Mouse (Mus musculus) spleen, postnatal 14 days (tissue): ENCODE data around the gene Ntrk1.
"Not testable (repeated sequence)": the region's sequence is repeated elsewhere in the genome, so short reads cannot be mapped to it uniquely, and the experiment has no call there.

Experiments
- DNase-seq, 2 experiments: peaks; one replicate each; pipeline ENCODE4 v3.0.0; 2021 to 2022; ENCODE audit warnings: low spot score in 2 of 2

Gene Ntrk1

DNA sequence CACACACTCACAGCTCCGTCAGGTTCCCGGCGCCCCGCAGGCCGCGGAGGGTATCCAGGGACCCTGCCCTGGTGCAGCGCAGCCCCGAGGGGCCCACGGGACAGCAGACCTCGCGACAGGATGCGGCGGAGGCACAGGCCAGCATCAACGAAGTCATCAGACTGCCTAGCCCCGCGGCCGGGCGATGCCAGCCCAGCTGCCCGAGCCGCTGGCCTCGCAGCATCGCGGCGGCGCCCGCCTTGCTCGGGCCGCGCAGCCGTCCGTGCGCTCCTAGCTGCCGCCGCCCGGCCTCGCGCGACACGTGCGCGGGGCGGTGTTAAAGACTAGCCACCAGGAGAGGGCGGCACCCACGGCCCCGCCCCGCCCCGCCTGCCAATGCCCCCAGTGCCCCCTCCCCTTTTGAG, at the start of gene Ntrk1:
Gene Ntrk1 (minus strand): TSS at position 241 of the 404 bp plus-strand sequence.
- DNase-seq = no peak

- no peak for DNase-seq
These were observed 45.9 kb upstream of the Ntrk1 start for GRCm38 (mm10) chr3:87840858-87841257.

- DNase-seq = peak; percentile 35 to 62
These were observed 43.7 kb upstream of the Ntrk1 start for GRCm38 (mm10) chr3:87838622-87839021.

GRCm38 (mm10) chr3:87833482-87833881, 38.5 kb upstream of the Ntrk1 start:
- no peak for DNase-seq

DNA sequence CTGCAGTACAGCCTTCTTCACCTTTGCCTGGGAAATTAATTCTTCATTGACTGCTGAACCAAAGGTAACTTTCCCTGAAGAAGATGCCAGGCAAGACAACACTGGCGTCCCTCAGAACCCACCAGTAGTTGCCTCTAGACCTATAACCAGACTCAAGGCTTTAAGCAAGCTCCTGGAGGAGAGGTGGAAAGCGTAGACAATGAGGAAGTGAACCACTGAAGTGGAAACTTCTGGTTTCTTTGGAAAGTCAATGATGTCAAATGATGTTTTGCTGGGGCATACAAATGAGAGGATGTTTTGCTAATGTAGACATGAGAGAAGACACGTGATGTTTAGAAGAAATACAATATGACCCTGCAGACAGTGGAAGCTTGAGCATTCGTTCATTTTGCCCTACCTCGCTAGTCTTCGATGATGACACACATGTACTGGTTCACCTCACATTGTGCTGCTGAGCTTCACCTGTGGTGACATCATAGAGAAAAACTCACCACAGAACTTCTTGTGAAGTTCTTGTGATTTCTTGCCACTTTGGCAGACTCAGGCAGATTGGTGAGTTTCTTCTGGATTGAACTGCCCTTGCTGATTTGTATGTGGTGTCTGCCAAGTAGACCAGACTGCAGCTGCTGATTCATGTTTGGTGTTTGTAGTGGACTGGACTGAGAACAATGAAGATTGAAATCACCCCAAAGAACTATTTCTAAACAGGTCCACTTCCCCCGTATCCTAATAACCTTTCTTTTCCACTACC, 37.3 kb upstream of the Ntrk1 start:
- no peak for DNase-seq

GRCm38 (mm10) chr3:87829025-87829424, 34.1 kb upstream of the Ntrk1 start:
- DNase-seq = no peak

GRCm38 (mm10) chr3:87828435-87828834, 33.5 kb upstream of the Ntrk1 start:
- no peak for DNase-seq

DNA sequence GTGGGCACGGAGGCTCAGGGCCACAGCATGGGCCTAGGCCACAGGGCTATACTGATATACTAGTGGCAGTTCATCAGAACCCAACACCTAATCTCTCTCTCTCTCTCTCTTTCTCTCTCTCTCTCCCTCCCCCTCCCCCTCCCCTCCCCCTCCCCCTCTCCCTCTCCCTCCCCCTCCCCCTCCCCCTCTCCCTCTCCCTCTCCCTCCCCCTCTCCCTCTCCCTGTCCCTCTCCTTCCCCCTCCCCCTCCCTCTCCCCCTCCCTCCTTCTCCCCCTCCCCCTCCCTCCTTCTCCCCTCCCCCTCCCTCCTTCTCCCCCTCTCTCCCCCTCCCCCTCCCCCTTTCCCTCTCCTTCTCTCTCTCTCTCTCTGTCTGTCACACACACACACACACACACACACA, 29.2 kb upstream of the Ntrk1 start, which contains the start of gene Pear1:
Gene Pear1 (minus strand): TSS at position 101 of the 400 bp plus-strand sequence.
- DNase-seq = not testable (repeated sequence)

DNA sequence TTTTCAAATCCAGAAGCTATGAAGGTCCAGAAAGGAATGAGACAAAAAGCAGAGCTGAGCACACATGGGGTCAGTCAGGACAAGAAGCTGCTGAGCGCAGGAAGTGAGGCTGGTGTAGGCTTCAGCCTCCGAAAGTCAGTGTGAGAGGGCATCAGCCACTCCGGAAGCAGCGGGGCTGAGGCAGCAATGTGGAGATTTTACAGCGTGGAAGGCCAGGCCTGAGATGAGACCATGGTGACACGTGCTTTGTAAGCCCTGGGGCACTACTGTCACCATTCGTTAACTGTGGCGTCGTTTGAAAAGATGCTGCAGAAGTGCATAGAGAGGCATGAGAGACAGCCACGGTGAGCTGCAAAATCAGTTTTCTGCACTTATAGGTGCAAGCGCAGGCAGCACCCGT, 23.3 kb upstream of the Ntrk1 start:
- DNase-seq = no peak

- peak in 1 of 2 experiments; percentile 56 for DNase-seq
These were observed 21.7 kb upstream of the Ntrk1 start for GRCm38 (mm10) chr3:87816646-87817093.

DNA sequence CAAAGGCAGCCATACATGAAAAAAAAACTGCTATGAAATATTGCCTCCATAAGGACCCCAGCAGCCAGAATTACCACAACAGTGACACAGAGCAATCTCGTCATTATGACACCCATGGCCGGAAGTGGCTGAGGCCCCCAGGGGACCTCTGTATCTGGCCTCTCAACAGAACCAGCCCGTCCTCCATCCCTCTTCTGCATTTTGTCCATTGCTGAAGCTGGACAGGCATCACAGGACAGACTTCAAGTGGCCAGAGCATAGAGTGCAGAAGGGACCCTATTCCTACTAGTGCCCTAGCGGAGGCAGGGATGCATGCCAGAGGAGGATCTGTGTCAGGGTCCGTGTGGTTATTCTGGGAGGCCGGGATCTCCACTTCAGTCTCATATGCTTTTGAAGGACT, 21.2 kb upstream of the Ntrk1 start:
- no peak for DNase-seq

DNA sequence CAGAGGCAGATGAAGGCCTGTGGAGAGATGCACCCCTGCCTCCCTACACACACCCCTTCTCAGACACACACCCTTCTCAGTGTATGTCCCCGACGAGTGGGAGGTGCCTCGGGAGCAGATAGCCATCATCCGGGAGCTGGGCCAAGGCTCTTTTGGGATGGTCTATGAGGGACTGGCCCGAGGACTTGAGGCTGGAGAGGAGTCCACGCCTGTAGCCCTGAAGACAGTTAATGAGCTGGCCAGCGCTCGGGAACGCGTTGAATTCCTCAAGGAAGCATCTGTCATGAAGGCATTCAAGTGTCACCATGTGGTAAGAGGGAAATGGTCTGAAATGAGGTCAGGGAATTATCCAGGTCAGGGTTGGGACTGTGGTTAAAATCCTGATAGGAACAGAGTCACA, 17.9 kb upstream of the Ntrk1 start:
- no peak for DNase-seq

GRCm38 (mm10) chr3:87812413-87812812, 17.5 kb upstream of the Ntrk1 start:
- no peak for DNase-seq

- DNase-seq = no peak
These were observed 16.3 kb upstream of the Ntrk1 start for GRCm38 (mm10) chr3:87811297-87811696.

DNA sequence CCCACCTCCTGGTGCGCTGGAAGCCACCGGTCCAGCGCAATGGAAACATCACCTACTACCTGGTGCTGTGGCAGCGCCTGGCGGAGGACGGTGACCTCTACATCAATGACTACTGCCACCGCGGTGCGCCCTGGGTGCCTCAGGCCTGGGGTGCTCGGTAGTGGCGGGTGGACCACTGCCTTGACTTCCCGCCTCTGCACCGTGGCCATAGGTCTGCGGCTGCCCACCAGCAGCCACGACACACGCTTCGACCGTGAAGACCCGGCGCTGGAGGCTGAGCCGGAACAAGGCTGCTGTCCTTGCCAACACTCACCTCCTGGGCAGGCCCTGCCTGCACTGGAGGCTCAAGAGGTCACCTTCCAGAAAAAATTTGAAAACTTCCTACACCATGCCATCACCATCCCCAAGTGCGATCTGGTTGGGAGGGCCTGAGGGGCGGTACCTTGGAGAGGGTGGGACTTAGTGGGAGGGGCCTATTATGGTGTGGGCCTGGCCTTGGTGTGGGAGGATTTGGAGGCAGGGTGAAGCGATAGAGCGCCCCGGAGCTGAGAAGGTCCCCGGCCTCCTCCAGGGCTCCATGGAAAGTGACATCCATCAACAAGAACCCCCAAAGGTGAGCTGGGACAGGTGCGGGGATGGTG, 14.5 kb upstream of the Ntrk1 start:
- DNase-seq = no peak

GRCm38 (mm10) chr3:87804038-87804677, 9.2 kb upstream of the Ntrk1 start:
- no peak for DNase-seq

- no peak for DNase-seq
These were observed 6.7 kb upstream of the Ntrk1 start for GRCm38 (mm10) chr3:87801681-87802080.

GRCm38 (mm10) chr3:87796736-87797334, 1.9 kb upstream of the Ntrk1 start, which contains the start of gene Insrr:
Gene Insrr, plus strand, starts transcription at chr3:87796951.
- DNase-seq = no peak

DNA sequence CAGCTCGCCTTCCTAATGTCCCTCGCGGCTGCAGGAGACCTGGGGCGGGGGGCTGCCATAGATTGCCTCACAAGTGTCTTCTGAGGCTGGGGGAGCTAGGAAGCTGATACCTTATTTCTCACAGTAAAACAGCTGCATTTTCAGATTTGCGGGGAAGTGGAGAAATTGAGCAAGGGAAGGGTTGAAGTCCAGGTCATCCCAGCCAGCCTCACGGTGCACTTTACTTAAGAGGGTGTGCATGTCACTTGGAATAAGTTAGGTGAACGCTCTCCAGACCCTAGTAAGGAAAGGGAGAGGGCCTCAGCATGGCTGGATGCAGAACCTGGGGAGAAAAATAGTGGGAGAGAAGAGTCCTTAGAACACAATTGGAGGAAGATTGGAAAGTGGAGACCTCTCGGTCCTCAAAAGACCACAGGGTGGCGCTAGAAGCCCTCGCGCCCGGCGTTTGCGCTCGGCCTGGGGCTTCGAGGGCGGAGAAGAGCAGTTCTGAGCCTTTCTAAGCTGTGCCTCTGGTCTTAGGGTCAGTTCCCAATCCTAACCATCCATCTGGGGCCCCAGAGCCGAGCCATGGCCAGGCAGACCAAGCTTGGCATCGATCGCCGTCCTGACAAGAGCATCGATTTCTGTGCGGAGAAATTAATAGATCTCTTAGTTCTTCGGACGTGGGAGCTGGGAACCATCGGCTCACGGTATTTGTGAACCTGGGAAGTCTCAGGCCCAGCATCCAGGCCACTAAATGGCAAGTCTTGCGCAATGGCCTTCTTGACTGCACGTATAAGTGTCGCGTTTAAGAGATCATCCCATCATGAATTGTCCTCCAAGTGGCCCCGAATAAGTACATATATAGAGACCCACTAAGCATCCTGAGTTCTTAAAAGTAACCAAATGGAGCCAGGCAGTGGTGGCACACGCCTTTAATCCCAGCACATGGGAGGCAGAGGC, 645 bp upstream of the Ntrk1 start:
- DNase-seq = peak in 1 of 2 experiments; percentile 35

- no peak for DNase-seq
These were observed 5.2 kb downstream of the Ntrk1 start for GRCm38 (mm10) chr3:87789768-87790167.

GRCm38 (mm10) chr3:87789248-87789647, 5.7 kb downstream of the Ntrk1 start:
- DNase-seq = no peak
